Mouse (Mus musculus) telencephalon, adult 2 months (tissue): ENCODE measurements around the gene Mymx.

Experiments used
- DNase-seq: peaks from one replicate; pipeline ENCODE4 v3.0.0-alpha.2; 2011; ENCODE audit warnings: low read depth, low spot score

The Mymx gene

DNA sequence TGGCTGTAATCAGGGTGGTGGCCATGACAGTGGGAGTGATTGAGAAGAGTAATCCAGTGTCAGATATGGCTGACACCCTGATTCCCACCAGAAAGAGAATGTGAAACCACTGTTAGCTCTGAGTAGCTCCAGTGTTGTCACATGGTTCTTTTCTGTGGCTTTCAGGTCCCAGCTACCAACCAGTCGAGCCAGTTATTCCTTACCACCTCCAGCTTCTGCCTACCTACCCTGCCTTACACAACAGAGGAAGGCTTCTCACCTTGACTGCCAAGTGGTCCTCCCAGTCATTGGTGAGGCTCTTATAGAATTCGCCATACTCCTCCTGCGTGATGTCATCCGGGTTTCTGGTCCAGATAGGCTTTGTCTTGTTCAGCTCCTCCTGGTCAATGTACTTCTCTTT is 31.9 kb downstream of the Mymx start:
- DNase-seq: no peak

DNA sequence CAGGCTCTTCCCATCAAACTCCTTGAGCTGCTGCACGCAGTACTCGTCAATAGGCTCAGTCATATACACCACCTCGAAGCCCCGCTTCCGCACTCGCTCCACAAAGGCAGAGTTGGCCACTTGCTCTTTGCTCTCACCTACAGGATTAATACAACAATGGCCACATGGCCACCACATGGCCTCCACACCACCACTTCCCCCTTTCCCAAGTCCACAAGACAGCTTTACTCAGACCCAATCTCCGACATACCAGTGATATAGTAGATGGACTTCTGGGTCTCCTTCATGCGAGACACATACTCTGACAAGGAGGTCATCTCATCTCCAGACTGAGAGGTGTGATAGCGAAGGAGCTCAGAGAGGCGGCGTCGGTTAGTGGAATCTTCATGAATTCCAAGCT is 32.9 kb downstream of the Mymx start:
- no peak for DNase-seq

DNA sequence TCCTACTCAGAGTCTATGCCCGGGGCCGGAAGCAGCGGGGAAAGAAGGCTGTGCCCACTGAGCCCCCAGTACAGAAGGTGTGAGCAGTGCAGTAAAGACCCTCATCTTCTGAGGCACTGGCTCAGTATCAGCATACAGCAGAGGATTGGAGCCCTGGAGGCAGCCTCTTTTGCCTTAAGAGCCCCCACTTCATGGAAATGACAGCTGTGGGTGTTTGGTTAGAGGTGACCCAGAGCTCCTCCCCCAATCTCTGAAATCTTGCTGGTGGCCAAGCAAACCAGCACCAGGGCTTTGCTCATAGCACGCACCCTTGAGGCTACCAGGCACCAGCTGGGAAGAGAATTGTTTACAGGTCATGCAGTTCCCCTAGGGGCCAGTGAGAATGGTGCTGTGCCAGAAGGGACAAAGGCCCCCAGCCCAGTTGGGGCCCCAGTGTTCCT is 34.7 kb downstream of the Mymx start:
- no peak for DNase-seq

DNA sequence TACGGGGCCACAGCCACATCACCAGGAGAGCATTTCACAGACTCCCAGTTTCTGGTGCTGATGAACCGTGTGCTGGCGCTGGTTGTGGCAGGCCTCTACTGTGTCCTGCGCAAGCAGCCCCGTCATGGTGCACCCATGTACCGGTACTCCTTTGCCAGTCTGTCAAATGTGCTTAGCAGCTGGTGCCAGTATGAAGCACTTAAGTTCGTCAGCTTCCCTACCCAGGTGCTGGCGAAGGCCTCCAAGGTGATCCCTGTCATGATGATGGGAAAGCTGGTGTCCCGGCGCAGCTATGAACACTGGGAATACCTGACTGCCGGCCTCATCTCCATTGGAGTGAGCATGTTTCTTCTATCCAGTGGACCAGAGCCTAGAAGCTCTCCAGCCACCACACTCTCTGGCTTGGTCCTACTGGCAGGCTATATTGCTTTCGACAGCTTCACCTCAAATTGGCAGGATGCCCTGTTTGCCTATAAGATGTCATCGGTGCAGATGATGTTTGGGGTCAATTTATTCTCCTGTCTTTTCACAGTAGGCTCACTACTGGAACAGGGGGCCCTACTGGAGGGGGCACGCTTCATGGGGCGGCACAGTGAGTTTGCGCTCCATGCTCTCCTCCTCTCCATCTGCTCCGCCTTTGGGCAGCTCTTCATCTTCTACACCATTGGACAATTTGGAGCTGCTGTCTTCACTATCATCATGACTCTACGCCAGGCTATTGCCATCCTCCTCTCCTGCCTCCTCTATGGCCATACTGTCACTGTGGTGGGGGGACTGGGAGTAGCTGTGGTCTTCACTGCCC is 35.3 kb downstream of the Mymx start:
- DNase-seq: no peak

DNA sequence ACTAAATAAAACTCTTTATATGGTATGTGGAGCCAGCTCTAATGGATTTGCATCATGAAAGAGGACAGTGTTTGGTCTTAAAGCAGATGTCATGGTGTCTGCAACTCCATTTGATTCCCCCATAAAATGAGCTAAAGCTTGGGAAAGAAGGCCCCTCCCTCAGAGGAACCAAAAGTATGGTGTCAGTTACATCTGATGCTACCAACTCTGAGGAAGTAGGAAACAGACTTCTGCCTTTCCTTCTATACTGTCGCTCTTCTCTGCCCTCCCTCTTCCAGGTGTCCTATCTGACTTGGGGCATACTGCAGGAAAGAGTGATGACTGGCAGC is 35.9 kb downstream of the Mymx start:
- DNase-seq: no peak

DNA sequence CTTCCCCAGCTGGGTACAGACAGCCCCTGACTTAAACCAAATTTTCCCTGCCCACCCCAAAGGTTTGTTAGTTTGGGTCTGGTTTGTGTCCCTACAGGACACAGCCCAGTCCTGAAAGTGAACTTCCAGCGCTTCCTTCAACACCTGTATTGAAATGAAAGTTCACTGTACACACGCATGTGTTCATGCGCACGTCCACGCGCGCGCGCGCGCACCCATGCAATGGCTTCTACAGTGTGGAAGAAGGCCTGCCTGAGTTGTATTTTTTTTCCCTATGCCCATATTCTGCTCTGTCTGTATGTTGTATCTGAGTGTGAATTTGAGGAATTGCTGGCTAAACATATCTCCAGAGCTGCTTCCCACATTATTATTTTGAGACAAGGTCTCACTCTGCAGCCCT is 36.8 kb downstream of the Mymx start:
- DNase-seq: no peak

DNA sequence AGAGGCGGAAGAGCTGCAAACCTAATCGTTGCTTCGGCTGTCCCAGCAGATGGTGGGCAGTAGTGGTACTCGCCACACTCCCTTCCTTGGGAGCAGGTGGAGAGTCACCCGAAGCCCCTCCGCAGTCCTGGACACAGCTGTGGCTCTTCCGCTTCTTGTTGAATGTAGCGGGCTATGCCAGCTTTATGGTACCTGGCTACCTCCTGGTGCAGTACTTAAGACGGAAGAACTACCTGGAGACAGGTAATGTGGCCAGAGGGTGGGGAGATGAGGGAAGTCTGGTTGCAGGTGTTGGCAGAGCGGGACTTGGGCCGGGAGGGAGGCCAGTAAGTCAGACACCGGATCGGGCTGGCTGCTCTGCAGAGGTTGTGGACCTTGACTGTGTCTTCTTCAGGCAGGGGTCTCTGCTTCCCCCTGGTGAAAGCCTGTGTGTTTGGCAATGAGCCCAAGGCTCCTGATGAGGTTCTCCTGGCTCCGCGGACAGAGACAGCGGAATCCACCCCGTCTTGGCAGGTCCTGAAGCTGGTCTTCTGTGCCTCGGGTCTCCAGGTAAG is 37.3 kb downstream of the Mymx start:
- no peak for DNase-seq

DNA sequence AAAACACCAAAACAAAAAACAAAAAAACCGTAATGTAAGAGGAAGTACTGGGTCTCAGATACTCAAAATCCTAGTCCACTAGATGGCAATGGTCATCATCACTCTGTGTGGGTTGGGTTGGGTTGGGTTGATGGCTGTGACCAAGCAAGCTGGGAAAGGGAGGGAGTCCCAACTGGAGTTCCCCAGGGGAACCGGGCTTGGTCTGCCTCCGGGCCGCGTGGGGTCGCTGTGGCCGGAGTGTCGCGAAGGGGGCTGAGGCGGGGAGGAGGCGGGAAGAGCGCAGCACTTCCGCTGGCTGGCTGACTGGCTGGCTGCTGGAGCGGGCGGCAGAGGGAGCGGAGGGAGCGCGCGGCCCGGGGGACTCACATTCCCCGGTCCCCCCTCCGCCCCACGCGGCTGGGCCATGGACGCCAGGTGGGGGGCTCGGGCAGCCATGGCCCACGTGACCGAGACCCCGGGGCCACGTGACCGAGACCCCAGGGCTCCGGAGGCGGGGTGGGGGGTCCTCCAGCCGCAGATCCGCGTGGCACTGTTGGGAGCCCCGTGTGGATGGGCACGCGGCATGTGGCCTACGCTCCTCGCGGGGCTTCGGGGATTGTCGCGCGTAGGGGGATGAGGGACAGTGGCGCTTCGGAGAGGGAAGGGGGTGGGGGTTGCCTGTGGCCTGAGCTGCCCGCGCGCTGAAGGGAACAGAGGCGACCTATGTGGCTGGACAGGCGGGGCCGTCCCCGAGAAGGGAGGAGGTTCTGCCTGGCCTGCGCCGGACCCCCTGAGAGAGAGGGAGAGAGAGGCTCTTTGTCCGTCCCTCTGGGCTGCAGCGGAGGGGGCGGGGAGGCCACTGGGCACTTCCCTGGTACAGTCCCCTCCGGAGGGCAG is 38.0 kb downstream of the Mymx start, which contains the start of gene Slc35b2:
Gene Slc35b2, plus strand, starts transcription at position 220 of the 876 bp plus-strand sequence.
- peak; percentile 81 for DNase-seq

DNA sequence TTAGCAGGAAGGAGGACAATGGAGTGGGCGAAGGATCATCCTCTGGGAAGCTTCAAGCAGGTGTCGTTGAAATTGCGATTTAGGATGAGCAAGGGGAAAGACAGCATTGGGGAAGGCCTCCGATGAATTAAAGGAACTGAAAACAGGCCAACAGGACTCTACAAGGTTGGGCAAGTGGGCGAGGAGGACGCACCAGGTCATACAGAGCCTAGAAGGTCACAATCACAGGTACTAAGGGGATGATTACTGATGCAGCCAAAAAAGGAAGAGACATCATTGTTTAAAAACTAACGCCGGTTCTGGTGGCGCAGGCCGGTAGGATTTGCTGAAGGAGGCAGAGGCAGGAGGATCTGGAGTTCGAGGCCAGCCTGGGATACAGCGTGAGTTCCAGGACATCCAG is 38.7 kb downstream of the Mymx start:
- no peak for DNase-seq

DNA sequence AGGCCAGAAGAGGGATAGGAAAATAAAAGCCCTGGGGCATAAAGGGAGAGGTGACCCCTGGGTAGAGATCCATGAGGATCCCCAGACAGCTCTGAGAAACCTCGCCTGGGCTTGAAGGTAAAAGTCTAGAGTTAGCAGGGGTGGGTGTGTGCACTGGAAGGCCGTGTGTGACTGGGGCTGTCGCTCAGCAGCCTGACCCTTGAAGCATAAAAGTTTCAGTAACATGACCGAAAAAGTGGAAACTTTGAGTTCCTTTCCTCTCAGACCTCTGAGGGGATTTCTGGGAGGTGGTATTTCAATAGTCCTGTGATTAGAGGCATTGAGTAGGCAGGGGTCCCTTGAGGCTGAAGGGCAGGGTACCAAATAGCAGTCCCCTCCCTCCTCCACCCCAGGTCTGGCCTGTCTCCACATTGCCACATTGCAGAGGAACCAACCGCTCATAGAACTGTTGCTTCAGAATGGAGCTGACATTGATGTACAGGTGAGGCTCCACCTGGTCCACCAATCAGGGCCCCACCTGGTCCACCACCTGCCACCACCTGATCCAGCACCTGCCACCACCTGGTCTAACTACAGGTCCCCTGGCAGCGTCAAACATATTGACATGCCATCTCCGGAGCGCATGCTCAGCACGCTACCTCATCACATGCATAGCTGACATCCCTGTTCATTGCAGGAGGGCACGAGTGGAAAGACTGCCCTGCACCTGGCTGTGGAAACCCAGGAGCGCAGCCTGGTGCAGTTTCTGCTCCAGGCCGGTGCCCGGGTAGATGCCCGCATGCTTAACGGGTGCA is 42.0 kb downstream of the Mymx start:
- no peak for DNase-seq

DNA sequence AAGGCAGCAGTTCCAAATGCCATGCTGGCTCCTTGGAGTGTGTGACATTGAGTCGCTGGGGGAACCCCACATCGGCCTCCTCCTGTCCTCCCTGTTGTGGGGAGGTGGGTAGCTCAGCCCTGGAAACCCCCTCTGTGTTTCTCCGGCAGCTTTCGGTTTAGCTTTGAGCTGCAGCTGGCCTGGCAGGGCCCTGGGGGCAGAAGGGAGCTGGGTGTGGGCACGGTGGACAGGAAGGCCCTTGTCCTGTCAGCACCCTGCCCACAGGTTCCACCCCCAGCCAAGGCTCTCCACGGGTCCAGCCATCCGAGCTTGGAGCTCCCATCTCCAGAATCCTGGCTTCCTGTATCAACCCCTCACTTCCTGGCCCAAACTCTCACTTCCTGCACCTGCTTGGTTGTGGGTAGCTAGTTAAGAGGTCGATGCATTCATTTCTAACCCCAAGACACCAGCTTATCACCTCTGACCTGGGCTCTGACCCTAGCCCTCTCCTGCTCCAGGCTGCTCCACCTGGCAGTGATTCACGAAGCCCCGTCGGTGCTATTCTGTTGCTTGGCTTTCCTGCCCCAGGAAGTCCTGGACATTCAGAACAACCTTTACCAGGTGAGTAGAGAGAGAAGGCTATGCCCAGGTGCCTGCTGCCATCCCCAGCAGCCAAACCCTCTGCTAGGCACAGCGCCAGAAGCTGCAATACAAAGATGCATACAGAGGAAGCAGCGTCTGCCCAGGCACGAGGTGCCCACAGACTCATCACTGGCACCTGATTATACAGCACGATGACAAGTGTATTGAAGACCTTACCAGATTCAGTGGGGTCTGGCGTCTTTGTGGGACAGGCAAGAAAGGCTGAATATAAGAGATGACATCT is 43.7 kb downstream of the Mymx start:
- no peak for DNase-seq

DNA sequence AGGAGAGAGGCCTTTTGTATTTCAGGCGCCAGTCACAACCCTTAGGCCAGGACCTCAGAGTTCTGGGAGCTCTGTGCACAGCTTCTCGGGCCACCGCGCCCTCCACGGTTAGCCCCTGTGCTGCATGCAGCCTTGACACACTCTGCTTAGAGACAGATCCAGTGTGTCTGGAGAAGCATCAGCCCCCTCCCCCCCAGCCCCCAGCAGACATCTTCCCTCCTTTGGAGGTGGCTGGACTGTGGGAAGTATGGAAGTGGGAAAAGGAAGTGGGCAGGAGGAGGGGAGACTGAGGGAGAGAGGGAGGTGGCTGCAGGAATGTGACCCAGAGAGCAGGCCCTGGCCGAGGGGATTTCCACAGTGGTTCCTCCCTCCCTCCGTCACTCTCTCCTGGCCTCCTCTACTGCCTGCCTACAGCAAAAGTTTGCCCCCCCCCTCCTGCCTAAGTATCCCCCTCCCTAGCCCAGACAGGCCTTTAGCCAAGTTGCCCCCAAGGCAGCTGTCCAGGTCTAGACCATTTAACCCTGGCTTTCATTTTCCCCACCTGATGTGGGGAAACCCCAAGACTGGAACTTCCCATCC is 44.6 kb downstream of the Mymx start:
- no peak for DNase-seq

DNA sequence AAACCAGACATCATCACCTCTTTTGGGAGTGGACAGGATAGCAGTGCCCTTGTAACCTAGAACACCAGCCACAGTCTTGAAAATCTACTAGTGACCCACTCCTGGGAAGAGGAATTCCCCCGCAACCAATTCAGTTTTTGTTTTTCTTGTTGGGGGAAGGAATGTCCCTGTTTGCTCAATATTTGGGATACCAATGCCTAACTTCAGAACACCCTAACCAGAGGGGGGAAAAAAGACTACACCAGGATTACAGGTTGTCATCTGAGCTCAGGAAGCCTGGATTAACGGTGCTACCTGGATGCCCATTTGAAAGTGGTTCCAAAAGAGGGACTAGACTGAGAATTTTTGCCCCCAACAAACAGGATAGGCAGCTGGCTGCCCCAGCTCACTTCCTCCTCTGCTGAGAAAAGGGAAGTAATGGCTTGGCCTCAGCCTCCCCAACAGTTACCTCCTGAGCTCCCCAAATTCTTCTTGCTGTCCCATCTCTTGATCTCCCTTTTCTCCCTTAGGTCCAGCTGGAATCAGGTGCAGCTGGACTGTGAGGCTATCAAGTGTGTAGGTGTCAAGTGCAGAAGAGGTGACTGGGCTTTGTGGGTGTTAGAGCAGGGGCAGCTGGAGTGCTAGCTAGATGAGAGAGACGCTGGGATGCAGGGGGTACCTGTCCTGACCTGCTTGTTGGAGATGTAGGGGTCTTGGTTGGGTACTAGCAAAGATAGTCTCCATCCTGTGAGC is 45.2 kb downstream of the Mymx start:
- DNase-seq: no peak

DNA sequence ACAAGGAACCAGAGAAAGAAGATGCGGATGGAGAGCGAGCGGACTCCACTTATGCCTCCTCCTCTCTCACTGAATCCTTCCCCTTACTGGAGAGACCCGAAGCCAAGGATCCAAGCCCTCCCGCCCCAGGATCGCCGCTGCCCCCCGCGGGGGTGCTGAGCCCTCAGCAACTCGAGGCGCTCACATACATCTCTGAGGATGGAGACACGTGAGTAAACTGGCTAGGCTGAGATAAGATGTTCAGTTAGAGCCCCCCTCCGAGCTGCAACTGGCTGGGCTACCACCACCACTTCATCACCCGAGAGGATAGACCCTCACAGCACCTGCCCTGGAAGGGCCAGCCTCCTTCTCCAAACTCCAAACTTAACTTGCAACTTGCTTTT is 45.8 kb downstream of the Mymx start:
- DNase-seq: no peak

DNA sequence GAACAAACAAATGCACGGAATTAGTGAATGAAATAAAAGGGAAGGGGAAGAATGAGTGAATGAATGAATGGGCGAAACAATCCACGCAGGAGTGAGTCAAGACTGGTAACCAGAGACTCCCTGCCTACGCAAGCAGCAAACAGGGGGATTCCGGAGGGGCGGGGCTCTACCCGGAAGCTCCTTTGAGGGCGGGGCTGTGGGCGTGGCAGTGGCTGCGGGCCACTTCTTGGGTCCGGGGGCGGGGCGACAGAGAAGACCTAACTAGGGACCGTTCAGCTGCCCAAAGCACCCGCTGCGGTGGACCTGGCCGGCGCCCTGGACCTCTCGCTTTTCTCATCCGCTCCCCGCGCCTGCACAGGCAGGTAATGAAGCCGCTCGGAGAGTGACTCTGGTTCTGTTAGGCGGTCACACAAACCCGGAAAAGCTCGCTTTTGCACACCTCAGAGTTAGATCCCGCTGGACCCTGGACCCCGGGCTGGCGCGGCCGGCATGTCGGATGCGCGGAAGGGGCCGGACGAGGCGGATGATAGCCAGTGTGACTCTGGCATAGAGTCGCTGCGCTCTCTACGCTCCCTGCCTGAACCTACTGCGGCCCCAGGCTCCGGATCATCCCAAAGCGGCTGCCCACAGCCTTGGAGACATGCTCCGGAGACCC is 46.3 kb downstream of the Mymx start, which contains the start of gene Nfkbie:
Gene Nfkbie, plus strand, starts transcription at position 252 of the 655 bp plus-strand sequence.
- DNase-seq: no peak

DNA sequence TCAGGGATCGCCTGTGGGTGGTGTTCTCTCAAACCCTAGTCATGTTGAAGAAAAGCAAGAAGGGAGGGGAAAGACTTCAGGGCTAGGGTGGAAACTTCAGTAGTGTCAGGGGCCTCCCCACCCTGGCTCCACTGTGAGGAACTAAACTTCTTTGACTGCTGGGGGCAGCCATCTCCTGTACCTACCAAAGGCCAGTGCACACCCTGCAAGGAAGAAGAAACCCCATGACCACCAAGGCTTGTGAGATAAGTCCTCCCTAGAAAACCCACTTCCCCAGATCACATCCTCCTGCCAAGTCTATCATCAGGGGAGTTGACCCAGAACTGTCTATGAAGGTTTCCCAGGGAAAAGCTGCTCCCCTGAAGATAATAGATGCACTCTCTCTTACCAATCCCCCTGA is 47.5 kb downstream of the Mymx start:
- no peak for DNase-seq

DNA sequence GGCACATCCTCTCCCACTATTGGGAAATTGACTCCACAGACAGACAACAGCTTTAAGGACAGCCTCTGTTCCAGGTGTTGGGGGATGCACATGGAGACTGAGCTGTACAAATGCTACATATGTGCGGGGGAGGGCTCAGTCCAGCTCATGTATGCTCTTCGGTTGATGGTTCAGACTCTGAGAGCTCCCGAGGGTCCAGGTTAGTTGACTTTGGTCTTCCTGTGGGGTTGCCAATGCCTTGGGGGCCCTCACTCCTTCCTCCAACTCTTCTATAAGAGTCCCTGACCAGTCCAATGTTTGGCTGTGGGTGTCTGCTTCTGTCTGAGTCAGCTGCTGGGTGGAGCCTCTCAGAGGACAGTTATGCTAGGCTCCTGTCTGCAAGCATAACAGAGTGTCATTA is 48.8 kb downstream of the Mymx start:
- no peak for DNase-seq

DNA sequence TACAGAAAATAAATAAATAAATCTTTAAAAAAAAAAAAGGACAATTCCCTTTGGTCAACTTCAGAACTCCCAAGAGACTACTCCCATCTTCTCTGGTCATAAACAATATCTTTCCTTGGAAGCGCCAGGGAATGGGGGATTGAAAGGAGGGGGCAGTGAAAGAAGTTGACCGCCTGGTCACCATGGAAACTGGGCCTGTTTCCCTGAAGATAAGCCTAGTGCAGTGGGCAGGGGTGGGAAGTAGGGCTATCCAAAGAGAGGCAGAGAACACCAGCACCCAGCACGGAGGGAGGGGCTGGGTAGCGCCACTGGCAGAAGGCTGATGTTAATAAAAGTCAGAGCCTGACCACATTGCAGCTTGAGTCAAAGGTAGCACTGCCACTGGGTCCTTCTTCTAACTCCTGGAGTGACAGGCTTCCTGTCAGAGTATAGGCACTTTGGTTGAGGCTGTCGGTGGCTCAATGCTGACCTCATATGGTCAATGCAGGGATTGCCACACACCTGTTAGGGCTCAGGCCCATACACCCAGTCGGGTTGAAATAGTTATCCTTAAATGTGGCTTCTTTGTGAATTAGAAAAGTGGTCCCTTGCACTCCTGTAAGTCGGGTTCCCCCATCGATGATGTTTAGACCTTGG is 50.0 kb downstream of the Mymx start:
- DNase-seq: no peak
